Mouse (Mus musculus): ENCODE data around the gene Esyt2. TPM values are rescaled to one million over a fixed set of nuclear protein-coding genes. Genes with fewer than 3 reads are reported as not detected.

Gene Esyt2
- total and polyA plus RNA-seq, 2 experiments from 2014 or later: 7.4 to 32.2 TPM

DNA sequence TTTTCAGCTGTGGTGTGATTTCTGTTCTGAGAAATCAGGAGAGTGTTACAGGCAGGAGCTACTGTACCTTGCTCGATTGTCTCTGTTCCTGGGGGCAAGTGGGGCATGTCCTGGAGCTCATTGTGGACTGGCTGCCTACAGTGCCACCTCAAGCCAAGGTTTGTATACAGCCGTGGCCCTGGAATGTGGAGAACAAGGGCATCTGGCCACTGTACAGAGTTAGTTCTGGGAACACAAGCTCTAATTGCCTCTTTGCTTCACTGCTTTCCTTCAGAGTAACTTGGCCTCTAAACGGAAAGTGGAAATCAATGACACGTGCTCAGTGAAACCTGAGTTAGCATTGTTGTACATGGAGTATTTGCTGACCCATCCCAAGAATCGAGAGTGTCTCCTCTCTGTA, 157.6 kb downstream of the Esyt2 start:
- ATAC-seq (ENCODE audit: insufficient read depth, low read depth): no peak
- Histone ChIP-seq H3K27ac (ENCODE audit: low read depth) (no peak overlapping the region), H3K4me3 (ENCODE audit: low read depth, low read length) (no peak overlapping the region), H3K4me2 (ENCODE audit: low read depth, low read length) (no peak overlapping the region), H3K27me3 (ENCODE audit: control insufficient read depth, insufficient read depth, low read length) (no peaks in the 10 kb centered on the region), H3K4me1 (ENCODE audit: control insufficient read depth, insufficient read depth) (no peaks in the 10 kb centered on the region), H3K36me3 (replicated peaks; ENCODE audit: control insufficient read depth, insufficient read depth, low read length) (peaks cover 53% of the 10 kb centered on the region), H3K9me3 (replicated peaks; ENCODE audit: control insufficient read depth, low read length) (no peaks in the 10 kb centered on the region), H3K9ac (replicated peaks; ENCODE audit: low read depth, low read length) (no peak overlapping the region)
- 71% methylated on average over 5 of the region's 5 CpGs for WGBS
- no peak for TF ChIP-seq EP300 (IDR thresholded peaks at IDR 0.05; ENCODE audit: low read depth)
- TF ChIP-seq CTCF (IDR thresholded peaks at IDR 0.05; ENCODE audit: low read depth): no peak
- DNase-seq (ENCODE audit: low spot score): no peak

Small RNA genes within 50 kb of the gene (microRNA-seq; reads per million reads assigned to microRNA genes)
- not detected for gene Gm23190

Other genes with a start within 250 kb of the Esyt2 start
- 13.5 and 25.2 TPM in 2 replicates for gene Zfp386, start 233.5 kb upstream of the Esyt2 start, total RNA-seq (2014; rRNA removed; ENCODE audit: low replicate concordance)
- 31.7 and 32.1 TPM in 2 replicates for gene Zfp386, start 233.5 kb upstream of the Esyt2 start, polyA plus RNA-seq (2015; fragmentation: Nextera tagmentation; extraction: Ambion mirVana)
- 0.85 and 1.3 TPM in 2 replicates for gene Vipr2, start 203.5 kb upstream of the Esyt2 start, total RNA-seq (2014; rRNA removed; ENCODE audit: low replicate concordance)
- gene Vipr2, start 203.5 kb upstream of the Esyt2 start, polyA plus RNA-seq (2015; fragmentation: Nextera tagmentation; extraction: Ambion mirVana): 0.30 TPM in 2 replicates
- 1.5 TPM in 1 of 2 replicates, not detected in the other for gene Wdr60, start 18.2 kb upstream of the Esyt2 start, total RNA-seq (2014; rRNA removed; ENCODE audit: low replicate concordance)
- gene Wdr60, start 18.2 kb upstream of the Esyt2 start, polyA plus RNA-seq (2015; fragmentation: Nextera tagmentation; extraction: Ambion mirVana): 3.1 and 3.5 TPM in 2 replicates
- gene Gm11027, start 5.8 kb upstream of the Esyt2 start, total RNA-seq (2014; rRNA removed; ENCODE audit: low replicate concordance): not detected in 2 replicates
- not detected in 2 replicates for gene Gm11027, start 5.8 kb upstream of the Esyt2 start, polyA plus RNA-seq (2015; fragmentation: Nextera tagmentation; extraction: Ambion mirVana)
- gene Ncapg2, start 124.2 kb downstream of the Esyt2 start, total RNA-seq (2014; rRNA removed; ENCODE audit: low replicate concordance): 24.0 and 27.1 TPM in 2 replicates
- gene Ncapg2, start 124.2 kb downstream of the Esyt2 start, polyA plus RNA-seq (2015; fragmentation: Nextera tagmentation; extraction: Ambion mirVana): 7.1 TPM in 2 replicates
- gene Ptprn2, start 204.5 kb downstream of the Esyt2 start, total RNA-seq (2014; rRNA removed; ENCODE audit: low replicate concordance): 0.04 TPM in 1 of 2 replicates, not detected in the other
- not detected in 2 replicates for gene Ptprn2, start 204.5 kb downstream of the Esyt2 start, polyA plus RNA-seq (2015; fragmentation: Nextera tagmentation; extraction: Ambion mirVana)